Mouse (Mus musculus): ENCODE data around the gene Siah2. TPM values are rescaled to one million over a fixed set of nuclear protein-coding genes. Genes with fewer than 3 reads are reported as not detected.

The Siah2 gene
- polyA plus RNA-seq, 1 experiment from 2014 or later: 3.0 TPM

GRCm38 (mm10) chr3:58719461-58720230 is 27.4 kb upstream of the Siah2 start:
- 55% methylated on average over 9 of the region's 9 CpGs for WGBS (ENCODE audit: insufficient replicate concordance)
- ATAC-seq (ENCODE audit: insufficient read depth): no peak

GRCm38 (mm10) chr3:58716705-58717104 is 24.5 kb upstream of the Siah2 start:
- Histone ChIP-seq H3K4me2 (no peak overlapping the region), H3K9ac (no peak overlapping the region), H3K27ac (replicated peaks) (no peak overlapping the region), H3K4me1 (replicated peaks) (no peaks in the 10 kb centered on the region), H3K4me3 (replicated peaks) (no peak overlapping the region), H3K9me3 (replicated peaks) (0 out of 2 replicates have a peak, but pooled peaks cover 4% of the 10 kb centered on the region), H3K27me3 (no peaks in the 10 kb centered on the region), H3K36me3 (replicated peaks) (no peaks in the 10 kb centered on the region)
- no peak for ATAC-seq (ENCODE audit: insufficient read depth)
- WGBS (ENCODE audit: insufficient replicate concordance): 56% methylated on average over 2 of the region's 2 CpGs

More at GRCm38 (mm10) chr3:58719461-58720230, 27.4 kb upstream of the Siah2 start:
- Histone ChIP-seq H3K27ac (replicated peaks) (no peak overlapping the region), H3K27me3 (no peaks in the 10 kb centered on the region), H3K9ac (no peak overlapping the region), H3K4me3 (replicated peaks) (no peak overlapping the region), H3K4me2 (no peak overlapping the region), H3K9me3 (replicated peaks) (0 out of 2 replicates have a peak, but pooled peaks cover 4% of the 10 kb centered on the region), H3K36me3 (replicated peaks) (no peaks in the 10 kb centered on the region), H3K4me1 (replicated peaks) (no peaks in the 10 kb centered on the region)

- Histone ChIP-seq H3K4me1 (replicated peaks) (no peaks in the 10 kb centered on the region), H3K27ac (replicated peaks) (no peak overlapping the region), H3K4me2 (no peak overlapping the region), H3K27me3 (no peaks in the 10 kb centered on the region), H3K4me3 (replicated peaks) (no peak overlapping the region), H3K9me3 (replicated peaks) (0 out of 2 replicates have a peak, but pooled peaks cover 4% of the 10 kb centered on the region), H3K36me3 (replicated peaks) (no peaks in the 10 kb centered on the region), H3K9ac (no peak overlapping the region)
- ATAC-seq (ENCODE audit: insufficient read depth): no peak
- WGBS (ENCODE audit: insufficient replicate concordance): 22% methylated on average over 2 of the region's 2 CpGs
Observed at GRCm38 (mm10) chr3:58714767-58715166, 22.6 kb upstream of the Siah2 start.

- Histone ChIP-seq H3K27me3 (no peaks in the 10 kb centered on the region; the same call in 1 of the 2 replicates), H3K9ac (no peak overlapping the region), H3K4me3 (replicated peaks) (no peak overlapping the region), H3K9me3 (replicated peaks) (0 out of 2 replicates have a peak, but pooled peaks cover 4% of the 10 kb centered on the region), H3K36me3 (replicated peaks) (no peaks in the 10 kb centered on the region), H3K27ac (replicated peaks) (no peak overlapping the region), H3K4me2 (no peak overlapping the region), H3K4me1 (replicated peaks) (no peaks in the 10 kb centered on the region)
- WGBS (ENCODE audit: insufficient replicate concordance): 20% methylated on average over 2 of the region's 2 CpGs
- no peak for ATAC-seq (ENCODE audit: insufficient read depth)
Observed at GRCm38 (mm10) chr3:58714034-58714433, 21.8 kb upstream of the Siah2 start.

- 0 out of 2 replicates have a peak, but pooled peaks cover 4% of the 10 kb centered on the region for H3K9me3 ChIP-seq (replicated peaks)
- no peak for ATAC-seq (ENCODE audit: insufficient read depth)
- 70% methylated on average over 4 of the region's 4 CpGs for WGBS (ENCODE audit: insufficient replicate concordance)
- no peaks in the 10 kb centered on the region for H3K4me1 ChIP-seq (replicated peaks)
- H3K27ac ChIP-seq (replicated peaks): no peak overlapping the region
- no peaks in the 10 kb centered on the region for H3K36me3 ChIP-seq (replicated peaks)
- H3K4me2 ChIP-seq: no peak overlapping the region
- no peaks in the 10 kb centered on the region; the same call in 1 of the 2 replicates for H3K27me3 ChIP-seq
- H3K9ac ChIP-seq: no peak overlapping the region
- H3K4me3 ChIP-seq (replicated peaks): no peak overlapping the region
Observed at GRCm38 (mm10) chr3:58713191-58713590, 21.0 kb upstream of the Siah2 start.

- H3K9me3 ChIP-seq (replicated peaks): no peaks in the 10 kb centered on the region
- H3K4me1 ChIP-seq (replicated peaks): no peaks in the 10 kb centered on the region
- no peaks in the 10 kb centered on the region; the same call in 1 of the 2 replicates for H3K27me3 ChIP-seq
- ATAC-seq (ENCODE audit: insufficient read depth): no peak
- no peak overlapping the region for H3K27ac ChIP-seq (replicated peaks)
- no peaks in the 10 kb centered on the region for H3K36me3 ChIP-seq (replicated peaks)
- no peak overlapping the region for H3K4me2 ChIP-seq
- H3K4me3 ChIP-seq (replicated peaks): no peak overlapping the region
- no peak overlapping the region for H3K9ac ChIP-seq
- 61% methylated on average over 4 of the region's 4 CpGs for WGBS (ENCODE audit: insufficient replicate concordance)
Observed at GRCm38 (mm10) chr3:58704547-58704946, 12.3 kb upstream of the Siah2 start.

GRCm38 (mm10) chr3:58703748-58704147 is 11.5 kb upstream of the Siah2 start:
- no peak overlapping the region for H3K27ac ChIP-seq (replicated peaks)
- no peak overlapping the region for H3K4me2 ChIP-seq
- 68% methylated on average over 9 of the region's 9 CpGs for WGBS (ENCODE audit: insufficient replicate concordance)
- H3K36me3 ChIP-seq (replicated peaks): no peaks in the 10 kb centered on the region
- no peak for ATAC-seq (ENCODE audit: insufficient read depth)
- no peaks in the 10 kb centered on the region for H3K4me1 ChIP-seq (replicated peaks)
- H3K9me3 ChIP-seq (replicated peaks): no peaks in the 10 kb centered on the region
- no peaks in the 10 kb centered on the region for H3K27me3 ChIP-seq
- no peak overlapping the region for H3K9ac ChIP-seq
- no peak overlapping the region for H3K4me3 ChIP-seq (replicated peaks)

GRCm38 (mm10) chr3:58702329-58702728 is 10.1 kb upstream of the Siah2 start:
- no peak for ATAC-seq (ENCODE audit: insufficient read depth)

GRCm38 (mm10) chr3:58701441-58701840 is 9.2 kb upstream of the Siah2 start:
- Histone ChIP-seq H3K9me3 (replicated peaks) (no peaks in the 10 kb centered on the region), H3K9ac (no peak overlapping the region), H3K4me1 (replicated peaks) (no peaks in the 10 kb centered on the region), H3K27me3 (no peaks in the 10 kb centered on the region), H3K4me3 (replicated peaks) (no peak overlapping the region), H3K27ac (replicated peaks) (no peak overlapping the region), H3K36me3 (replicated peaks) (no peaks in the 10 kb centered on the region), H3K4me2 (no peak overlapping the region)
- WGBS (ENCODE audit: insufficient replicate concordance): 66% methylated on average over 1 of the region's 1 CpGs
- no peak for ATAC-seq (ENCODE audit: insufficient read depth)

More at GRCm38 (mm10) chr3:58702329-58702728, 10.1 kb upstream of the Siah2 start:
- Histone ChIP-seq H3K36me3 (replicated peaks) (no peaks in the 10 kb centered on the region), H3K27me3 (no peaks in the 10 kb centered on the region), H3K4me2 (no peak overlapping the region), H3K27ac (replicated peaks) (no peak overlapping the region), H3K4me3 (replicated peaks) (no peak overlapping the region), H3K4me1 (replicated peaks) (no peaks in the 10 kb centered on the region), H3K9ac (no peak overlapping the region), H3K9me3 (replicated peaks) (no peaks in the 10 kb centered on the region)
- 50% methylated on average over 1 of the region's 1 CpGs for WGBS (ENCODE audit: insufficient replicate concordance)

GRCm38 (mm10) chr3:58697926-58698325 is 5.7 kb upstream of the Siah2 start:
- WGBS (ENCODE audit: insufficient replicate concordance): 76% methylated on average over 4 of the region's 4 CpGs
- no peaks in the 10 kb centered on the region for H3K9me3 ChIP-seq (replicated peaks)
- no peak overlapping the region for H3K9ac ChIP-seq
- H3K4me2 ChIP-seq: no peak overlapping the region
- no peak for ATAC-seq (ENCODE audit: insufficient read depth)
- peaks cover 11% of the 10 kb centered on the region for H3K27me3 ChIP-seq
- no peaks in the 10 kb centered on the region for H3K36me3 ChIP-seq (replicated peaks)
- H3K4me3 ChIP-seq (replicated peaks): no peak overlapping the region
- H3K27ac ChIP-seq (replicated peaks): no peak overlapping the region
- H3K4me1 ChIP-seq (replicated peaks): peaks cover under 1% of the 10 kb centered on the region

GRCm38 (mm10) chr3:58696806-58697205 is 4.6 kb upstream of the Siah2 start:
- no peaks in the 10 kb centered on the region for H3K9me3 ChIP-seq (replicated peaks)
- peaks cover 12% of the 10 kb centered on the region for H3K4me1 ChIP-seq (replicated peaks)
- H3K4me2 ChIP-seq: no peak overlapping the region
- ATAC-seq (ENCODE audit: insufficient read depth): no peak
- H3K36me3 ChIP-seq (replicated peaks): no peaks in the 10 kb centered on the region
- peaks cover 22% of the 10 kb centered on the region for H3K27me3 ChIP-seq
- no peak overlapping the region for H3K9ac ChIP-seq
- no peak overlapping the region for H3K27ac ChIP-seq (replicated peaks)
- 38% methylated on average over 3 of the region's 3 CpGs for WGBS (ENCODE audit: insufficient replicate concordance)
- H3K4me3 ChIP-seq (replicated peaks): no peak overlapping the region
